Mouse (Mus musculus) activated CD4-positive, CD25-positive, alpha-beta regulatory T cell, adult 4 months (primary cell): ENCODE measurements around the gene Eipr1. TPM values are rescaled to one million over a fixed set of nuclear protein-coding genes. Genes with fewer than 3 reads are reported as not detected.

Source experiments
- ATAC-seq: one replicate; pipeline ENCODE4 v1.8.0; 2017
- polyA plus RNA-seq, 2 experiments: library from polyadenylated mRNA; unstranded; fragments of 100-300 nt; shearing (Covaris generic); gene quantifications; one replicate each; pipeline ENCODE4 v1.2.1; 2017

The Eipr1 gene
- polyA plus RNA-seq, 2 experiments from 2014 or later, result 30.1 to 43.8 TPM

- no peak for ATAC-seq
Observed at GRCm38 (mm10) chr12:28780180-28780579, 28.6 kb downstream of the Eipr1 start.

- ATAC-seq, result no peak
Observed at GRCm38 (mm10) chr12:28782637-28783036, 31.0 kb downstream of the Eipr1 start.

- ATAC-seq, result no peak
Observed at GRCm38 (mm10) chr12:28784355-28784754, 32.8 kb downstream of the Eipr1 start.

GRCm38 (mm10) chr12:28784864-28785263, 33.3 kb downstream of the Eipr1 start:
- ATAC-seq, result no peak

GRCm38 (mm10) chr12:28785299-28785698, 33.7 kb downstream of the Eipr1 start:
- ATAC-seq, result no peak

- no peak for ATAC-seq
Observed at GRCm38 (mm10) chr12:28786310-28786709, 34.7 kb downstream of the Eipr1 start.

GRCm38 (mm10) chr12:28792613-28793012, 41.0 kb downstream of the Eipr1 start:
- no peak for ATAC-seq

- no peak for ATAC-seq
Observed at GRCm38 (mm10) chr12:28793715-28794114, 42.1 kb downstream of the Eipr1 start.

GRCm38 (mm10) chr12:28795041-28795440, 43.4 kb downstream of the Eipr1 start:
- ATAC-seq, result no peak

GRCm38 (mm10) chr12:28796881-28797420, 45.3 kb downstream of the Eipr1 start:
- ATAC-seq, result no peak

GRCm38 (mm10) chr12:28799798-28800411, 48.3 kb downstream of the Eipr1 start:
- no peak for ATAC-seq

- no peak for ATAC-seq
Observed at GRCm38 (mm10) chr12:28800423-28800822, 48.8 kb downstream of the Eipr1 start.

- ATAC-seq, result no peak
Observed at GRCm38 (mm10) chr12:28800891-28801290, 49.3 kb downstream of the Eipr1 start.

- ATAC-seq, result no peak
Observed at GRCm38 (mm10) chr12:28801731-28802130, 50.1 kb downstream of the Eipr1 start.

- no peak for ATAC-seq
Observed at GRCm38 (mm10) chr12:28803043-28803442, 51.4 kb downstream of the Eipr1 start.

- no peak for ATAC-seq
Observed at GRCm38 (mm10) chr12:28804558-28805481, 53.2 kb downstream of the Eipr1 start.

GRCm38 (mm10) chr12:28808786-28809375, 57.3 kb downstream of the Eipr1 start:
- ATAC-seq, result no peak

GRCm38 (mm10) chr12:28809756-28810337, 58.2 kb downstream of the Eipr1 start:
- no peak for ATAC-seq

GRCm38 (mm10) chr12:28816681-28817426, 65.3 kb downstream of the Eipr1 start:
- no peak for ATAC-seq

- ATAC-seq, result no peak
Observed at GRCm38 (mm10) chr12:28817427-28817752, 65.8 kb downstream of the Eipr1 start.

- ATAC-seq, result no peak
Observed at GRCm38 (mm10) chr12:28817891-28818290, 66.3 kb downstream of the Eipr1 start.

- ATAC-seq, result no peak
Observed at GRCm38 (mm10) chr12:28823518-28823917, 71.9 kb downstream of the Eipr1 start.
